Mouse (Mus musculus) bone marrow macrophage, adult 2 months (primary cell): ENCODE data around the gene Apoc2.

ENCODE experiments used
- CTCF ChIP-seq: IDR thresholded peaks from 2 replicates; pipeline ENCODE4 v1.5.1; 2012; ENCODE audit warnings: low read depth, mild to moderate bottlenecking, low read length, moderate library complexity
- POLR2A ChIP-seq: IDR thresholded peaks from 2 replicates; pipeline ENCODE4 v1.6.1; 2012; ENCODE audit warnings: mild to moderate bottlenecking, low read depth, low read length, borderline replicate concordance

DNA sequence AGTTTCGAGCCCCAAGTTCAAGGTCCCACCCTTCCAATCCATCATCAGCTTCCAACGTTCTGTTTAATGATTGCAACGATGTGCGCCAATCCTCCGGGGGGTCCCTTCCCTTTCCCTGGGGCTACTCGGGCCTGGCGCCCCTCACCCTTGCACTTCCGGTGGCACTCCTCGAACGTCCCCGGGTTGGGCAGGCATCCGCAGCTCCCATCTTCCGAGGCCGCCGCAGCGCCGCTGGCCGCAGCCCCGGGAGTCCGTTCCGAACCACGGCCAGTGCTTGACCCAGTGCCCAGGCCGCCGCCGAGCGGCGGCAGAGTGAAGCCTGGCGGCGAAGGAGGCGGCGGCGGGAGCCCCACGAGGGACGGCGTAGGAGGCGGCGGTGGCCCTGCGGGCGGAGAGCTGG, 37.1 kb upstream of the Apoc2 start:
- TF ChIP-seq CTCF, result no peak
- TF ChIP-seq POLR2A, result no peak
